Mouse (Mus musculus): ENCODE measurements at regions not wholly inside any gene's neighbourhood (a gene's known extent, or its start where the extent isn't known, plus 50 kb on each side); places are given as distances from the start of the nearest gene placed in this dataset.

GRCm38 (mm10) chr9:46593444-46593843 is 273.7 kb upstream of the 4931429L15Rik start:
- TF ChIP-seq POLR2A (IDR thresholded peaks at IDR 0.05; ENCODE audit: low read depth, low read length): no peak
- TF ChIP-seq CTCF (IDR thresholded peaks at IDR 0.05; ENCODE audit: borderline replicate concordance, insufficient read depth, low read length): no peak

Data from embryonic fibroblast, embryonic 13.5 days (primary cell).